Mouse (Mus musculus) midbrain, embryonic 11.5 days (tissue): ENCODE results near the gene Tcf20. TPM values are rescaled to one million over a fixed set of nuclear protein-coding genes. Genes with fewer than 3 reads are reported as not detected.
A peak's percentile ranks its signal among the peaks of the same experiment; 100 is the strongest.
"Not testable (repeated sequence)": the region's sequence is repeated elsewhere in the genome, so short reads cannot be mapped to it uniquely, and the experiment has no call there.

Source experiments
- ATAC-seq: fragments of 200-750 bp; cut with Nextera tagmentation; 2 replicates; pipeline ENCODE4 v1.8.0; 2017; ENCODE audit warnings: moderate TSS enrichment, moderate library complexity; ENCODE audit not compliant: low FRiP score
- DNase-seq: peaks from one replicate; pipeline ENCODE4 v3.0.0; 2015; ENCODE audit warnings: low spot score; ENCODE audit errors: missing footprints
- H3K27ac ChIP-seq: fragments of 300-500 bp; sonication (generic); 2 replicates; pipeline ENCODE4 v1.5.1; 2014; ENCODE audit warnings: low read depth, low read length
- H3K27me3 ChIP-seq: fragments of 300-500 bp; sonication (generic); 2 replicates; pipeline ENCODE4 v1.6.1; 2014; ENCODE audit warnings: mild to moderate bottlenecking, low read length, moderate library complexity, mixed read lengths; ENCODE audit not compliant: control insufficient read depth, insufficient read depth
- H3K36me3 ChIP-seq: fragments of 300-500 bp; sonication (generic); 2 replicates; pipeline ENCODE4 v1.6.1; 2014; ENCODE audit warnings: mild to moderate bottlenecking, low read length, moderate library complexity, mixed read lengths; ENCODE audit not compliant: control insufficient read depth, insufficient read depth
- H3K4me1 ChIP-seq: fragments of 300-500 bp; sonication (generic); 2 replicates; pipeline ENCODE4 v1.6.1; 2014; ENCODE audit warnings: low read length; ENCODE audit not compliant: control insufficient read depth, insufficient read depth
- H3K4me2 ChIP-seq: fragments of 300-500 bp; sonication (generic); 2 replicates; pipeline ENCODE4 v1.6.1; 2014; ENCODE audit warnings: mild to moderate bottlenecking, moderate library complexity
- H3K4me3 ChIP-seq: fragments of 300-500 bp; sonication (generic); 2 replicates; pipeline ENCODE4 v1.5.1; 2014; ENCODE audit warnings: low read depth, low read length
- H3K9ac ChIP-seq: fragments of 300-500 bp; sonication (generic); 2 replicates; pipeline ENCODE4 v1.6.1; 2014; ENCODE audit warnings: low read length
- H3K9me3 ChIP-seq: fragments of 300-500 bp; sonication (generic); 2 replicates; pipeline ENCODE4 v1.6.1; 2016; ENCODE audit warnings: low read length; ENCODE audit not compliant: control insufficient read depth
- WGBS: fragments of 180-500 bp; shearing (Covaris S2); extraction: QIAGEN DNeasy Blood & Tissue Kit; methylation state at CpG from one replicate; pipeline ENCODE4 v1.1.7; 2014; 5-methylcytosine and 5-hydroxymethylcytosine counted together
- microRNA-seq: library from miRNA; unstranded; fragments of <30 nt; microRNA quantifications from one replicate; pipeline ENCODE4, GENCODE M21; 2017
- polyA plus RNA-seq: library from polyadenylated mRNA; unstranded; fragments of >200 nt; fragmentation: Nextera tagmentation; extraction: Ambion mirVana; gene quantifications from 2 replicates; pipeline ENCODE4 v1.2.1, GENCODE M21; 2014

Tcf20 gene
- polyA plus RNA-seq, 1 experiment from 2014 or later: 13.5 TPM

- H3K36me3 ChIP-seq: no peaks in the 10 kb centered on the region
- H3K4me2 ChIP-seq: no peak overlapping the region
- H3K9me3 ChIP-seq: no peaks in the 10 kb centered on the region
- DNase-seq: no peak
- no peak overlapping the region for H3K27ac ChIP-seq
- H3K4me1 ChIP-seq: no peaks in the 10 kb centered on the region
- ATAC-seq: no peak
- 92% methylated on average over 11 of the region's 11 CpGs for WGBS
- H3K27me3 ChIP-seq: no peaks in the 10 kb centered on the region
- no peak overlapping the region for H3K9ac ChIP-seq
- no peak overlapping the region for H3K4me3 ChIP-seq
Observed at GRCm38 (mm10) chr15:82792566-82792965, 195.1 kb downstream of the Tcf20 start.

- Histone ChIP-seq H3K4me1 (no peaks in the 10 kb centered on the region), H3K27me3 (no peaks in the 10 kb centered on the region), H3K27ac (no peak overlapping the region), H3K9me3 (no peaks in the 10 kb centered on the region), H3K4me3 (no peak overlapping the region), H3K4me2 (no peak overlapping the region), H3K9ac (no peak overlapping the region), H3K36me3 (no peaks in the 10 kb centered on the region)
- no peak for DNase-seq
- no peak for ATAC-seq
- WGBS: 62% methylated on average over 1 of the region's 1 CpGs
Observed at GRCm38 (mm10) chr15:82784581-82784980, 203.1 kb downstream of the Tcf20 start.

DNA sequence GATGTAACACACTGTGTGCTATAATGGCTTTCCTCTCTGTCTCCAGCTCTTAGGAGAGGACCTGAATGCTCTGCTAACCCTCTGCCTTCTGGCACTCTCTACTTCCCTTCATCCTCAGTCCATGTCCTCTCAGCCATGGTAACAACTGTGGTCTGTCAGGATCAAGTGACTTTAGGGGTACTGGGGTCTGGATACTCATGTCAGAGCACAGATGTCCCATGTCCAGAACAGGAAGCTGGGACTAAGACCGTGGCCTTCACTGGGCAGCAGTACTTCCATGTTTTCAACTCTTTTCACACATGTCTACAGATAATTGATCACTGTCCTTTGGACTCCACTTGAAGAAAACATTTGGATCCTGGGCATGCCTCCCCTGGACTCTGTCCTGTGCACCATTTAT is 203.9 kb downstream of the Tcf20 start:
- 83% methylated on average over 1 of the region's 1 CpGs for WGBS
- no peak overlapping the region for H3K4me3 ChIP-seq
- H3K9ac ChIP-seq: no peak overlapping the region
- ATAC-seq (no peak), DNase-seq (no peak)
- H3K4me1 ChIP-seq: no peaks in the 10 kb centered on the region
- no peak overlapping the region for H3K27ac ChIP-seq
- H3K36me3 ChIP-seq: no peaks in the 10 kb centered on the region
- no peaks in the 10 kb centered on the region for H3K9me3 ChIP-seq
- no peak overlapping the region for H3K4me2 ChIP-seq
- no peaks in the 10 kb centered on the region for H3K27me3 ChIP-seq

- H3K9ac ChIP-seq, H3K4me2 ChIP-seq, H3K4me1 ChIP-seq, H3K4me3 ChIP-seq, H3K27me3 ChIP-seq, ATAC-seq, DNase-seq, H3K36me3 ChIP-seq, H3K27ac ChIP-seq, H3K9me3 ChIP-seq: not testable (repeated sequence)
- WGBS: 88% methylated on average over 5 of the region's 5 CpGs
Observed at GRCm38 (mm10) chr15:82777856-82778255, 209.8 kb downstream of the Tcf20 start.

- Histone ChIP-seq H3K9me3 (no peaks in the 10 kb centered on the region), H3K4me2 (no peak overlapping the region), H3K4me3 (no peak overlapping the region), H3K27me3 (no peaks in the 10 kb centered on the region), H3K9ac (no peak overlapping the region), H3K4me1 (no peaks in the 10 kb centered on the region), H3K27ac (no peak overlapping the region), H3K36me3 (no peaks in the 10 kb centered on the region)
- no peak for DNase-seq
- no peak for ATAC-seq
- WGBS: 72% methylated on average over 2 of the region's 2 CpGs
Observed at GRCm38 (mm10) chr15:82765943-82766342, 221.7 kb downstream of the Tcf20 start.

GRCm38 (mm10) chr15:82764881-82765280 is 222.8 kb downstream of the Tcf20 start:
- H3K9me3 ChIP-seq: no peaks in the 10 kb centered on the region
- DNase-seq (no peak), ATAC-seq (no peak)
- no peak overlapping the region for H3K27ac ChIP-seq
- no peak overlapping the region for H3K9ac ChIP-seq
- H3K4me1 ChIP-seq: no peaks in the 10 kb centered on the region
- WGBS: 82% methylated on average over 6 of the region's 6 CpGs
- no peaks in the 10 kb centered on the region for H3K36me3 ChIP-seq
- H3K27me3 ChIP-seq: no peaks in the 10 kb centered on the region
- no peak overlapping the region for H3K4me3 ChIP-seq
- no peak overlapping the region for H3K4me2 ChIP-seq

DNA sequence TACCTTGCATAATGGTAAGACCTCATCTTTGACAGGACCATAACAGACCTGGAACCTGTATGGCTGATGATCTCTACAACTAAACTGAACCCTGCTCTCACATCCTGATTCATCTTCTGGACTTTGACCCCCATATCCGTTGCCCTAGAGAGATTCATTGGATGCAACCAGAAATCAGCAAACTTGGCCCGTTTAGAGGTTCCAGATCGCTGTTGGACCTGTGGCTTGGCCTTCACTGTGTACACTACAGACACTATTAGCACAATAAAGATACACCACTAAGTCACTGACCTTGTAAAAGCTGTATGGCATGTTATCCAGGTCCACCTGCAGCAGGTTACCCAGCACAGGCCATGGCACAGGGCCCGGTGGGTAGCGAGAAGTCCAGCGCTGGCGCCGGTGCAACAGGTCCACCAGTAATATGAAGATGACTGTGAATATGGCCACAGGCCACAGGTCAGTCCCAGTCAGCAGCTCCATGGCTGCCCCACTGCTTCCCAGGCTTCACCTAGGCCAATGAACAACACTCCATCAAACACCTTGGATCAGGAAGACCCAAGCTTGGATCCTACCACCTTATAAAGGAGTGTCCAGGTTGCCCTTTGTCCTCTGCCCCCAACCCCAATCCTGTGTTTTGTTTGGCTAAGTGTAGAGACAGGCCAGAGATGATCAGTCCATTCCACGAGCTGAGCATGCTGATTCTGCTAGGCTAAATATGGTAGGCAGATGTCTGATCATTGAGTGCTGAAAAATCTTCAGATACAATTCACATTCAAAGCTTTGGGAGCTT is 223.8 kb downstream of the Tcf20 start, which contains the start of gene Cyp2d40:
Gene Cyp2d40 (minus strand): TSS at position 553 of the 790 bp plus-strand sequence.
- 93% methylated on average over 9 of the region's 9 CpGs for WGBS
- no peak within 1 kb of the TSS for H3K9ac ChIP-seq
- DNase-seq: no peak
- H3K4me3 ChIP-seq: no peak within 1 kb of the TSS
- no peak within 1 kb of the TSS for H3K27ac ChIP-seq
- no peaks in the 10 kb centered on the region for H3K27me3 ChIP-seq
- no peak for ATAC-seq
- H3K36me3 ChIP-seq: no peaks in the 10 kb centered on the region
- no peaks in the 10 kb centered on the region for H3K4me1 ChIP-seq
- H3K9me3 ChIP-seq: no peaks in the 10 kb centered on the region
- no peak within 1 kb of the TSS for H3K4me2 ChIP-seq

Small RNA genes within 50 kb of the gene (microRNA-seq; reads per million reads assigned to microRNA genes)
- gene Gm27618: not detected
- gene Mir3080: 30.5 reads per million, percentile 41 among the genes with 10 or more reads in this experiment

Other genes with a start within 250 kb of the Tcf20 start
- gene Cyp2d40, start 223.7 kb downstream of the Tcf20 start, polyA plus RNA-seq: not detected in 2 replicates
- gene Cyp2d26, start 193.6 kb downstream of the Tcf20 start, polyA plus RNA-seq: not detected in 2 replicates
- gene Nfam1, start 45.4 kb upstream of the Tcf20 start, polyA plus RNA-seq: 3.9 and 4.0 TPM in 2 replicates
- 46.9 and 47.0 TPM in 2 replicates for gene Serhl, start 101.6 kb upstream of the Tcf20 start, polyA plus RNA-seq
- 70.5 and 79.6 TPM in 2 replicates for gene Rrp7a, start 134.9 kb upstream of the Tcf20 start, polyA plus RNA-seq
- 167 and 173 TPM in 2 replicates for gene Poldip3, start 161.5 kb upstream of the Tcf20 start, polyA plus RNA-seq
- gene Cyb5r3, start 184.7 kb upstream of the Tcf20 start, polyA plus RNA-seq: 156 and 161 TPM in 2 replicates